Mouse (Mus musculus) left cerebral cortex, adult 8-10 months (tissue): Measurements from ENCODE around the gene Olfr1176. TPM values are rescaled to one million over a fixed set of nuclear protein-coding genes. Genes with fewer than 3 reads are reported as not detected.

ENCODE experiments used
- DNase-seq, 2 experiments: peaks; one replicate each; pipeline ENCODE4 v3.0.0; 2022; ENCODE audit warnings: low spot score in 2 of 2
- total RNA-seq, 4 experiments: library from RNA; stranded (reverse); gene quantifications; 2 replicates each; pipeline ENCODE4 v1.2.4; 2022

The Olfr1176 gene
- total RNA-seq, result not detected

GRCm38 (mm10) chr2:88336421-88336820 is at the start of gene Olfr1176:
Gene Olfr1176, plus strand, starts transcription at chr2:88336721.
- no peak for DNase-seq

- no peak for DNase-seq
Measured at GRCm38 (mm10) chr2:88315035-88315434, 21.5 kb upstream of the Olfr1176 start, which contains the start of gene Olfr1174-ps. Gene Olfr1174-ps, minus strand, starts transcription at chr2:88315135.

GRCm38 (mm10) chr2:88327115-88327514 is 9.4 kb upstream of the Olfr1176 start, which contains the start of gene Olfr1175-ps:
Gene Olfr1175-ps, minus strand, starts transcription at chr2:88327215.
- no peak for DNase-seq

GRCm38 (mm10) chr2:88346392-88346791 is 9.9 kb downstream of the Olfr1176 start, which contains the start of gene Olfr1177-ps:
Gene Olfr1177-ps, minus strand, starts transcription at chr2:88346492.
- DNase-seq, result no peak

- no peak for DNase-seq
Measured at GRCm38 (mm10) chr2:88356304-88356703, 19.8 kb downstream of the Olfr1176 start.

GRCm38 (mm10) chr2:88386762-88387161 is 50.2 kb downstream of the Olfr1176 start, which contains the start of gene Olfr1178:
Gene Olfr1178, plus strand, starts transcription at chr2:88387062.
- no peak for DNase-seq

Other genes starting within 250 kb of the Olfr1176 start
- gene Olfr1164, start 242.8 kb upstream of the Olfr1176 start, total RNA-seq, result not detected
- not detected for gene Olfr1166, start 208.4 kb upstream of the Olfr1176 start, total RNA-seq
- not detected for gene Olfr1167, start 181.5 kb upstream of the Olfr1176 start, total RNA-seq
- gene Olfr1168, start 154.8 kb upstream of the Olfr1176 start, total RNA-seq, result not detected
- gene Olfr1170, start 108.4 kb upstream of the Olfr1176 start, total RNA-seq, result not detected
- gene Olfr1173, start 56.8 kb upstream of the Olfr1176 start, total RNA-seq, result not detected
- not detected for gene Olfr1174-ps, start 21.6 kb upstream of the Olfr1176 start, total RNA-seq
- gene Olfr1175-ps, start 9.5 kb upstream of the Olfr1176 start, total RNA-seq, result not detected
- gene Olfr1177-ps, start 9.8 kb downstream of the Olfr1176 start, total RNA-seq, result not detected
- gene Olfr1178, start 50.3 kb downstream of the Olfr1176 start, total RNA-seq, result not detected
- not detected for gene Olfr1179, start 69.7 kb downstream of the Olfr1176 start, total RNA-seq
- not detected for gene Olfr1180, start 82.4 kb downstream of the Olfr1176 start, total RNA-seq
- not detected for gene Olfr1181, start 89.5 kb downstream of the Olfr1176 start, total RNA-seq
- not detected for gene Gm13757, start 112.4 kb downstream of the Olfr1176 start, total RNA-seq
- not detected for gene Olfr1183, start 118.1 kb downstream of the Olfr1176 start, total RNA-seq
- not detected for gene Olfr1184, start 146.9 kb downstream of the Olfr1176 start, total RNA-seq
- gene Olfr1185-ps1, start 156.6 kb downstream of the Olfr1176 start, total RNA-seq, result not detected
- gene Olfr1186, start 181.8 kb downstream of the Olfr1176 start, total RNA-seq, result not detected
- not detected for gene Olfr1188, start 220.2 kb downstream of the Olfr1176 start, total RNA-seq
- not detected for gene Olfr1189, start 249.7 kb downstream of the Olfr1176 start, total RNA-seq